Mouse (Mus musculus): Measurements from ENCODE around the gene Elob. TPM values are rescaled to one million over a fixed set of nuclear protein-coding genes. Genes with fewer than 3 reads are reported as not detected.

Elob gene
- polyA plus RNA-seq, 1 experiment from 2014 or later = 1,025 TPM

GRCm38 (mm10) chr17:23803366-23804041, 25.4 kb downstream of the Elob start:
- TF ChIP-seq CTCF (IDR thresholded peaks at IDR 0.05; ENCODE audit: low read depth) = no peak
- H3K4me2 ChIP-seq (replicated peaks; ENCODE audit: low read depth) = peak overlapping the region; percentile 78
- H3K27ac ChIP-seq (ENCODE audit: low read depth, low read length) = peak overlapping the region; percentile 97
- no peaks in the 10 kb centered on the region for H3K9me3 ChIP-seq (ENCODE audit: control insufficient read depth)
- no peaks in the 10 kb centered on the region for H3K27me3 ChIP-seq (replicated peaks; ENCODE audit: control insufficient read depth, insufficient read depth, low read length)
- peak; percentile 58 for ATAC-seq
- H3K4me1 ChIP-seq (replicated peaks; ENCODE audit: control insufficient read depth, insufficient read depth, low read length) = peaks cover 6% of the 10 kb centered on the region; the same call in 1 of the 2 replicates
- peak overlapping the region; percentile 93 for H3K9ac ChIP-seq (ENCODE audit: low read depth, low read length)
- peak overlapping the region; percentile 93 for H3K4me3 ChIP-seq (ENCODE audit: low read depth, low read length)
- peaks cover 7% of the 10 kb centered on the region for H3K36me3 ChIP-seq (ENCODE audit: control insufficient read depth, insufficient read depth)
- WGBS = 1% methylated on average over 56 of the region's 83 CpGs

- ATAC-seq = peak; percentile 98
- peaks cover 7% of the 10 kb centered on the region for H3K36me3 ChIP-seq (ENCODE audit: control insufficient read depth, insufficient read depth)
Measured at GRCm38 (mm10) chr17:23802746-23803365, 26.1 kb downstream of the Elob start.

DNA sequence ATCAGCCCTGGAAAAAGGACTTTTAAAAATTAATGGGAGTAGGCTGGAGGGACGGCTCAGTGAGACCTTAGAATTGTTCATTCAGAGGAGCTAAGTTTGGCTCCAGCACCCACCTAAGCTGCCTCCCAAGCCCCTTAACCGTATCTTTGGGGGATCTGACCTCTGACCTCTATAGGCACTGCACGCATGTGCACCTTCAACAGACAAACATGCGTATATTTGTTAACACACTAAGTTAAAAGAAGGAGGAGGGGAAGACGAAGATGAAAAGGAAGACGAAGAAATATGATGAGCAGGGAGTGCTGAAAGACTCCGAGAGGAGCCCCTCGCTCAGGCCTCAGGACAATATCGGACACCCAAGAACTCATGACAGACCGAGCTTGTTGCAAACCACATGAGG, 27.3 kb downstream of the Elob start:
- 95% methylated on average over 10 of the region's 10 CpGs for WGBS
- no peaks in the 10 kb centered on the region for H3K9me3 ChIP-seq (ENCODE audit: control insufficient read depth)
- no peak for TF ChIP-seq CTCF (IDR thresholded peaks at IDR 0.05; ENCODE audit: low read depth)
- no peak overlapping the region for H3K9ac ChIP-seq (ENCODE audit: low read depth, low read length)
- no peaks in the 10 kb centered on the region for H3K27me3 ChIP-seq (replicated peaks; ENCODE audit: control insufficient read depth, insufficient read depth, low read length)
- H3K27ac ChIP-seq (ENCODE audit: low read depth, low read length) = no peak overlapping the region
- ATAC-seq = no peak
- no peak overlapping the region for H3K4me2 ChIP-seq (replicated peaks; ENCODE audit: low read depth)
- H3K4me3 ChIP-seq (ENCODE audit: low read depth, low read length) = no peak overlapping the region
- 0 out of 2 replicates have a peak, but pooled peaks cover 6% of the 10 kb centered on the region for H3K4me1 ChIP-seq (replicated peaks; ENCODE audit: control insufficient read depth, insufficient read depth, low read length)
- H3K36me3 ChIP-seq (ENCODE audit: control insufficient read depth, insufficient read depth) = no peaks in the 10 kb centered on the region

More at GRCm38 (mm10) chr17:23802746-23803365, 26.1 kb downstream of the Elob start:
- peaks cover 6% of the 10 kb centered on the region; the same call in 1 of the 2 replicates for H3K4me1 ChIP-seq (replicated peaks; ENCODE audit: control insufficient read depth, insufficient read depth, low read length)
- 0 out of 2 replicates have a peak, but pooled peaks have one; percentile 6 for TF ChIP-seq CTCF (IDR thresholded peaks at IDR 0.05; ENCODE audit: low read depth)
- peak overlapping the region; percentile 93 for H3K4me3 ChIP-seq (ENCODE audit: low read depth, low read length)
- H3K9me3 ChIP-seq (ENCODE audit: control insufficient read depth) = no peaks in the 10 kb centered on the region
- peak overlapping the region; percentile 78 for H3K4me2 ChIP-seq (replicated peaks; ENCODE audit: low read depth)
- under 1% methylated on average over 52 of the region's 60 CpGs for WGBS
- H3K27ac ChIP-seq (ENCODE audit: low read depth, low read length) = peak overlapping the region; percentile 97
- H3K9ac ChIP-seq (ENCODE audit: low read depth, low read length) = peak overlapping the region; percentile 93
- H3K27me3 ChIP-seq (replicated peaks; ENCODE audit: control insufficient read depth, insufficient read depth, low read length) = no peaks in the 10 kb centered on the region

DNA sequence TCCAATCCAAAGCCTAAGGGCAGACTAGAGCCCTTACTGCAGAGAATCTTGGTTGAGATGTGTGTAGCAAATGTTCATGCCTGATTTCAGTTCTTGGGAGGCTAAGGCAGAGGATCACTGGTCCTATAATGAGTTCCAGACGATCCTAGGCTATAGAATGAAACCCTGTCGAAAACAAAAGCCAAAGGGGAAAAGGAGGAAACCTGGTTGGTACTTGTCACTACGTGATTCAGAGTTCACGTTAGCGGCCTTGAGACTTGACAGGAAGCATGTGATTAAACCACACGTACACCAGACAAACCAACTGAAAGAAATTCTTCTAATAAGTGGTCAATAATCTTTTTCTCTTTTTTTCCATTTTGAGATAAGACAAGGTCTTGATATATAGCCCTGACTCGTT, 31.6 kb downstream of the Elob start:
- 70% methylated on average over 7 of the region's 7 CpGs for WGBS
- ATAC-seq = no peak
- no peak for TF ChIP-seq CTCF (IDR thresholded peaks at IDR 0.05; ENCODE audit: low read depth)

GRCm38 (mm10) chr17:23795323-23795722, 33.6 kb downstream of the Elob start:
- Histone ChIP-seq H3K9me3 (ENCODE audit: control insufficient read depth) (no peaks in the 10 kb centered on the region), H3K27ac (ENCODE audit: low read depth, low read length) (no peak overlapping the region), H3K27me3 (replicated peaks; ENCODE audit: control insufficient read depth, insufficient read depth, low read length) (no peaks in the 10 kb centered on the region), H3K4me3 (ENCODE audit: low read depth, low read length) (no peak overlapping the region), H3K36me3 (ENCODE audit: control insufficient read depth, insufficient read depth) (no peaks in the 10 kb centered on the region), H3K4me1 (replicated peaks; ENCODE audit: control insufficient read depth, insufficient read depth, low read length) (peaks cover 4% of the 10 kb centered on the region; the same call in 1 of the 2 replicates), H3K9ac (ENCODE audit: low read depth, low read length) (no peak overlapping the region), H3K4me2 (replicated peaks; ENCODE audit: low read depth) (no peak overlapping the region)
- no peak for ATAC-seq
- WGBS = 93% methylated on average over 8 of the region's 8 CpGs
- no peak for TF ChIP-seq CTCF (IDR thresholded peaks at IDR 0.05; ENCODE audit: low read depth)

More for the DNA sequence above, 31.6 kb downstream of the Elob start:
- Histone ChIP-seq H3K27me3 (replicated peaks; ENCODE audit: control insufficient read depth, insufficient read depth, low read length) (no peaks in the 10 kb centered on the region), H3K27ac (ENCODE audit: low read depth, low read length) (no peak overlapping the region), H3K4me3 (ENCODE audit: low read depth, low read length) (no peak overlapping the region), H3K4me2 (replicated peaks; ENCODE audit: low read depth) (no peak overlapping the region), H3K36me3 (ENCODE audit: control insufficient read depth, insufficient read depth) (no peaks in the 10 kb centered on the region), H3K9me3 (ENCODE audit: control insufficient read depth) (no peaks in the 10 kb centered on the region), H3K4me1 (replicated peaks; ENCODE audit: control insufficient read depth, insufficient read depth, low read length) (no peaks in the 10 kb centered on the region), H3K9ac (ENCODE audit: low read depth, low read length) (no peak overlapping the region)

DNA sequence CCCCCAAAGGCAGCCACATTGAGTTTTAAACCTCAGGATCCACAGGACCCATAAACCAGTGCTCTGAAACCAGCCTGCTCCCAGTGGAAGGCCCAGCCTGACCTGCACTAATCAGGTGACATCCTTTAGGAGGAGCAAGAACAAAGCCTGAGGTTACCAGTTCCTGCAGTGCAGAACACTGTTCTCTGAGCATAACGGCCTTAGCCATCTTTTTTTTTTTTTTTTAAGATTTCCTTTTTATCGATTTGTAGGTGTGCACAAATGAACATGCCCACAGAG, 37.9 kb downstream of the Elob start:
- WGBS = 46% methylated on average over 2 of the region's 2 CpGs
- Histone ChIP-seq H3K9ac (ENCODE audit: low read depth, low read length) (no peak overlapping the region), H3K4me3 (ENCODE audit: low read depth, low read length) (no peak overlapping the region)

More for the DNA sequence above, 37.9 kb downstream of the Elob start:
- H3K27ac ChIP-seq (ENCODE audit: low read depth, low read length) = 0 out of 2 replicates have a peak overlapping the region, but pooled peaks have one; percentile 76
- no peaks in the 10 kb centered on the region for H3K27me3 ChIP-seq (replicated peaks; ENCODE audit: control insufficient read depth, insufficient read depth, low read length)
- no peaks in the 10 kb centered on the region for H3K36me3 ChIP-seq (ENCODE audit: control insufficient read depth, insufficient read depth)
- H3K4me2 ChIP-seq (replicated peaks; ENCODE audit: low read depth) = peak overlapping the region; percentile 77
- H3K4me1 ChIP-seq (replicated peaks; ENCODE audit: control insufficient read depth, insufficient read depth, low read length) = peaks cover 7% of the 10 kb centered on the region; the same call in 1 of the 2 replicates
- no peak for TF ChIP-seq CTCF (IDR thresholded peaks at IDR 0.05; ENCODE audit: low read depth)
- ATAC-seq = peak; percentile 24; the same call in 1 of the 2 replicates
- no peaks in the 10 kb centered on the region for H3K9me3 ChIP-seq (ENCODE audit: control insufficient read depth)

Measured in intestine, postnatal 0 days (tissue).